Mouse (Mus musculus) thymus, postnatal 36 days (tissue): ENCODE measurements around the gene Amt.
"Not testable (repeated sequence)": the region's sequence is repeated elsewhere in the genome, so short reads cannot be mapped to it uniquely, and the experiment has no call there.

Experiments used
- DNase-seq, 2 experiments: peaks; one replicate each; pipeline ENCODE4 v3.0.0; 2022; ENCODE audit warnings: mixed read lengths in 2 of 2

Amt gene

DNA sequence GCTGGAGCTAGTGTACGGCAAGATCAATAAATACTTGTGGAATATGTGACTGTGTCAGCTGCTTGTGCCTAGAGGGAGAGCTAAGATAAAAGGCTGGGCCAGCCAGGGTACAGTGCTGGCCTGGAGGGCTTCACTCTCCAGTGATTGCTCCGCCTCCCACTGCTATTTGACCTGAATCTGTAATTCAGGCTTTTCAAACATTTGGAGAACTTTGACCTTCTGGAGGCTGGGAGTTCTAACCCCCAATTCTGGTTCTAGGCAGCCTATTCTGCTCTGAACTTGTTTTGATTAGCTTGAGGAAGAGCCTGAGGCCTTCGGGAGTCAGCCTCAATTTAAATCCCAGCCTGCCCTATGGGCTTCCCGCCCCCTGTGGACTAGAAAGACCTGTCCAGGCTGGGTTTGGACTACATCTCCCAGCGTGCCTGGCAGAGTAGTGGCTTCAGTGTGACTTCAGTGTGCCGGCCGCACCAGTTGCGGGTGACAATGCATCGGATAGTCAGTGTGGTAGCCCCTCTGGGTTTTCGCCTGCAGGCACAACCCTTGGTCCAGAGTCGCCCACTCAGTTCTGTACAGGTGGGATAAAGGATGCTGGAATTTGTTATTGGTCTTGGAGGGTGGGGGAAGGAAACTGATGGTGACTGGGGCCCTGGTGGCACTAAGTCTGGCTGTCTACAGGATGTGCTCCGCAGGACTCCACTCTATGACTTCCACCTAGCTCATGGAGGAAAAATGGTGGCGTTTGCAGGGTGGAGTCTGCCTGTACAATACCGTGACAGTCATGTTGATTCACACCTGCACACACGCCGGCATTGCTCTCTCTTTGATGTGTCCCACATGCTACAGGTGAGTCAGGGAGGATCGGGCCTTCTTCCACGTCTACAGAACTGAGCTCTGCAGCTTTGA lies at the start of gene Amt:
Amt (plus strand) TSS at position 401 of the 903 bp plus-strand sequence.
- DNase-seq: no peak

DNA sequence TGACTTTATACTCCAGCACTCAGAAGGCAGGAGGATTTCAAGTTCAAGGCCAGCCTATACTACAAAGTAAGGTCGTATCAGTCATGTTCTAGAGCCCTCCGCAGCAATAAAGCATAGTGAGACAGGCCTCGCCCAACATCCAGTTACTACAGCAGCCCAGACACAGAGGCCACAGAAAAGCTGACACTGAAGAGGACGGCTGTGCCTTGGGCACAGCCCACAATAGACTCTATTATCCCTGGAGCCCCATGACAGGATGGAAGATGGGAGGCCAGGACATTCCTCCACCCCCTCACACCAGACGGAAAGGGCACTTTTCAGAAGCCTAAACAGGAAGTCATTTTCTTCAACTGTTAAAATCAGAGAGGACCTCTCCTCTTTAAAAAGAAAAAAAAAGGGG lies 47.7 kb upstream of the Amt start:
- no peak for DNase-seq

DNA sequence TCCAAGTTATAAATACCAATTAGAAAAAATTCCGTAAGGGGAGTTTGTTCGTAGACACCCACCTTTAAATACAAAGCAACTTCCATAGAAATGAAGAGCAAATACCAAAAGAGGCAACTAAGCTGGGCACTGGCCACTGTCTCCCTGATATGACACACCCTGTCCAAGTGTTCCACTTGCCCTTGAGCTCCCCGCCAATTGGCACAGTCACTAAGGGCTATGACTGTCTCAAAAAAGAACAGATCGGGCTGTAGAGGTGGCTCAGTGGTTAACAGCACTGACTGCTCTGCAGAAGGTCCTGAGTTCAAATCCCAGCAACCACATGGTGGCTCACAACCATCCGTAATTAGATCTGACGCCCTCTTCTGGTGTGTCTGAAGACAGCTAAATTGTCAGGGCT lies 44.8 kb upstream of the Amt start:
- no peak for DNase-seq

DNA sequence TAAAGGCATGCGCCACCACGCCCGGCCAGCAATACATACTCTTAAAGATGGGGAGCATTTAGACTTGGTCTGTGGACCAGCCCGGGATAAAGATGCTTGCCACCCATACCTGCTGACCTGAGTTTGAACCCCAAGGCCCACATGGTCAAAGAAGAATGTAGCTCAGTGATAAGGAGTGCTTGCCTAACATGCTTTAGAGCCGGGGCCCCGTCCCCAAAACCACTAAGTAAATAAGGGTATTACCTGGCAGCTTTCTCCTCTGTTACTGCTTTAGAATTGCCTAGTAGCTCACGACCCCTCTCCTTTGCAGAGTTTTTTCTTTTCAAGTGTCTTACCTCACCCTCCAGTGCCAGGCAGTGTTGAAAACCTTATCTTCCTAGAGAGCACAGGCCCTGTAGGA lies 43.9 kb upstream of the Amt start:
- no peak for DNase-seq

DNA sequence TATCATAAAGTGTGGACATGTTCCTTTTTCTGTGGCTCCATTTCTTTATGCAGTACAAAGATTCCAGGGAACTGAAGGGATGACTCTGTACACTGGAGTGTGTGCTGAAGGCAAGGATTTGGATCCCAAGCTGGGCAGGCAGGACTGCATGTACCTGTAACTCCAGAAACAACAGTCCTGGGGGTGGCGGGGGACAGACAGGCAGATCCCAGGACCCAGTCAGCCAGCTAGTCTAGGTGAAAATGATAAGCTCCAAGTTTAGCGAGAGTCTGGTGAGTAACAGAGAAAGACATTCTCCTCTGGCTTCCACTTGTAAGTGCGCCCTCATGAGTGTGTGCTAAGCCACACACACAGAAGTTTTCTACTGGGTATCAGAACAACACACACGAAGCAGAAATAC lies 36.1 kb upstream of the Amt start:
- no peak for DNase-seq

DNA sequence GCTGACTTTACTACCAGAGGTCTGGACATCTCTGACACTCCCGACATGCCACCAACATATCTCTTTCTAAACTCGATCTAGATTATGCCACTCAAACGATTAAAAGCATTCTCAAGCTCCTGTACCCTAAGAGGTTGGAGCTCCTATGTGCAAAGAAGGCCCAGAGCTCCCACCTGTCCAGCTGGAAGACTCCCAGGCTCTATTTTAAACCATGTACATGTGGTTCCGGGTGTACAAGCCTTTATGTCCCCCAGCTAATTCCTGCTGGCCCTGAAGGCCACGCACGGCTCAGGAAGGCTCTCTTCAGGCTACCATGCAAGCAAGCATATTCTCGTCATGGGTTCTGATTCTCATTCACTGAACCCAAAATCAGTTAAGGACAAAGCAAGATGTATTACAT lies 34.8 kb upstream of the Amt start:
- no peak for DNase-seq

DNA sequence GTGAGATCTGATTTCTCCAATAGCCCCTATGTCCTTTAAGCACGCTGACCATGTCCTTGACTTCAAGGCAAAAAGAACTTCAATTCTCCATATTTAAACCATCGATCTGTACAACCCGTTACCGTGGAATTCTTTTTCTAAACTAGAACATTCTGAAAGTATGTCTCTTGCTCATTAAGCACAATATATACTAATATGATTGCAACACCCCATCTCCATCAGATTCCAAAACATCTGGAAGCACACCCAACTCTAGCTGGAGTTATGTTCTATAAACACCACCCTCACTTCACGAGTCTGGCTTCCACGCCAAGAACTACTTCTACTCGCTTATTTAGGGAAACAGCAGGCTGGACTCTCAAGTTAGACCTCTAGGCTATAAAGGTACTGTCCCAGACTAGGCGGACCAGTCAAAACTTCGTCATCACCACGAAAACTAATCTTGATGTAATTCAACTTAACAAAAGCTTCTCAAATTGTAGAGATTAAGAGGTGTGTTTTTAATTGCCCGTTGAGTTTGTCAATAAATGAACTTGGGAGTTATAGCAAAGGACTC lies 34.1 kb upstream of the Amt start:
- no peak for DNase-seq

DNA sequence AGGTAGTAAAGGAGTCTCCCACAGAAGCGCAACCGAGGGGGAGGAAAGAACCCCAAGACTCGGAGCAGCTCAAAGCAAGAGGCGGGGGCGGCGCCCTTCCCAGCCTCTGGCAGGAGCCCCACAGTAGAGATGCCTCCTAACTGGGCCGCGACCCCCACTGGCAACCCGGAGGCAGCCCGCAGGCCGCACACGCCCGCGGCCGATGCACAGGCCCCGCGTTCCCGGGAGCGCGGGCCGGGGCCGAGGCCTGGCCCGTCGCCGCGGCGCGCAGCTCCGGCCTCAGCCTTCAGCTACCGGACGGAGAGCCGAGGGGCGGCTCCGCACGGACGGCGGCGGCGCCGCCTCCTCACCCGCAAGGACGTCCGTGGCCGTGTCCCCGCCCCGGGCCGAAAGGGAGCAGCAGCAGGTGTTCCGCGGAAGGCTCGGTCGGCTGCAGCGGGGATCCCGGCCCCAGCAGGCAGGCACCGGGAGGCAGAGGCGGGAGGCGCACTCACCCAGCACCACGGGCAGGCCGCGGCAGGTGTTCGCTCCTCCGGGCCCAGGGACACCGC lies 33.4 kb upstream of the Amt start:
- peak in 1 of 2 experiments; percentile 72 for DNase-seq

DNA sequence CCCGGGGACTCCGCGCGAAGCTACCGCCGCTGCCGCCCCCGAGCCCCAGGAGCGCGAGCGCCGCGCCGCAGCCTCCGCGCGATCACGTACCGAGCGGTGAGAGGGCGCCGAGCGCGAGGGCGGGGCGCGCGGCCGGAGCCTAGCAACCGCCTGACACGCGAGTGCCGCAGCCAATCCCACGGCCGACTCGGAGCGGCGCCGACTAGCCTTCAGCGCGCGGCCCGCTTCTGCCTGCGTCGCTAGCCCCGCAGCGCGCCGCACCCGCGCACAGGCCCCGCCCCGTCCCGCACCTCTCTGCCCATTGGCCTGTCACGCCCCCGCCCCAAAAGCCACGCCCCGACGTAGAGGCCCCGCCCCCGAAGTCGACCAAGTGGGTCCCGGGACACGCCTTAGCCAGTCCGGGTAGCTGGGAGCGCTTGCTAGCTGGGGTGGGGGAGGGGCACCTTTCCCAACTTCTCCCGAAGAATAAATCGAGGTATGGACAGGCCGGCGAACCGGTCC lies 32.9 kb upstream of the Amt start, which contains the start of gene Dag1:
Dag1 (minus strand) TSS at position 269 of the 501 bp plus-strand sequence.
- DNase-seq: peak; percentile 96 to 98

DNA sequence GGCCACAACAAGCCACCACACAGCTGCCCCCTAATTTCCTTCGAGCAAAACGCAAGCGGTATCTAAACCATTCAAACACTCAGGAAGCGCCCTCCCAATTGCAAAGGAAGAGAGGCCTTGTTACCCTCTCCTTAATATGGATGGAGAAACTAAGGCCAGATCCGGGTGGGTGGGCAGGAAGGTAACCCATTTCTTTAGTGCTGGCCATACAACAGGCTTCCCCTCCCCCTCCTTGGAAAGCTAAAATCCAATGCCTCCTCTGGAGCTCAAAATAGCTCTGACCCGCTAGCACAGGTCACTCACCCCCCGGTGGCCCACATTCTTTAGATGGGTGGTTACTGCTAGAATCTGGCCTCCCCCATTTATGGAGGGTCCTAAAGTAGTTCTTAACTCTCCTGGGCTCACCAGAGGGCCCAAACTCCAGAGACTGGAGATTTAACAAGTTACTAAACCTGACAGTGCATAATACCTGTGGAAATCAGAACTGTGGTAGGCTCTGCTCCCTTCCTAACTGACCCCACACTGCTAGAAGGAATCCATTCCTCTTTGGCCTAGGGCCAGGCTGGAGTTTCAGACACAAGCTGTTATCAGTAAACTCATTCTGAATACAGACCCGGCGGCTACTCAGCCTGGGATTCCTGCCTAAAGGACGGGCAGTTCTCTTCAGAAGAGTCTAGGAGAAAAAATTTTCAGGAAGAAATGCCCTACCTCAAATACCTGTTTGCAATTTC lies 32.3 kb upstream of the Amt start:
- no peak for DNase-seq

DNA sequence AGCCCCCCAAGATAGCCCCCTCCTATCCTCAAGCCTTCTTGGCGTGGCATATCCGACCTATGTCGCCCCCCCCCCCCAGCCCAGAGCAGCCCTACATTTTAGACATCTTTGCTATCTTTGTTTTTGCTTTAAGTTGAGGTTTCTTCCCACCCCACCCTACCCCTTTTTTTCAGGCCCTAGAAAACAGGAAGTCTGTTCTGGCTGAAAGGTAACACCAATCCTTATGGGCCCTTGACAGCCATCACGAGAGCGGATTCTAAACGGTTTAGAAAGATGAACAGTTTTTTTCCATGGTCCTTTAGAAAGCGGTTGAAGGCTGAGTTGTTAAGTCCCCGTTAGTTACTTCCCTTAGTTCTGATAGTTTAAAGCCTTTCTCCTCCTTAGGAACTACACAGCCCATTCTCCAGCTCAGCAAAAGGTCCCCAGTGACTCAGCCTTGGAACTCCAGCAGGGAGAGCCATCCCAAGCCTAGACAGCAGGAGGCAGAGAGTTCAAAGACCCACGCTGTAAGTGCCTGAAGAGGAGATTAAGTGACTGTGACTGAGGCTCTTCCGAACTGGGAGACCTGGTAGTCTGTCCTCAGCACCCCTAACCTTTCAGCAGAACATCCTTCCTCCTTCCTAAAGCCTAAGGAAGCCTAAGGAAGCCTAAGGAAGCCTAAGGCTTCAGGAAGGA lies 30.3 kb upstream of the Amt start:
- DNase-seq: no peak

DNA sequence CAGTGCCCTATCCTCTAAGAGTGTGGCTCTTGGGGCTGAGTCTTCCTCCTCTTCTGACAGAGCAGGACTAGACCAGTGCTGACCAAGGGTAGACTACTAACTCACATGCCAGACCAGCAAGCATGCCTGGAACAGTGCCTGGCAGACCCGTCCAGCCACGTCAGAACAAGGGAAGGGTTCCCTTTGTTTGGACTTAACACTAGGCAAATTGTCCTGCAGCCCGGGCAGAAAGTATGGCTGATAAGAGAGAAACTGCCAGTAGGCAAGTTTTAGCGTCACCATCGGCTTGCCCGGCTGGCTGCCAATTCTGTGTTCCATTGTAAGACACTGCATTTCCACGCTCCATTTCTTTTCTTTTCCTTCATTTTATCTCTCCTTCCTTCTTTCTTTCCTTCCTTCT lies 29.0 kb upstream of the Amt start:
- DNase-seq: no peak

DNA sequence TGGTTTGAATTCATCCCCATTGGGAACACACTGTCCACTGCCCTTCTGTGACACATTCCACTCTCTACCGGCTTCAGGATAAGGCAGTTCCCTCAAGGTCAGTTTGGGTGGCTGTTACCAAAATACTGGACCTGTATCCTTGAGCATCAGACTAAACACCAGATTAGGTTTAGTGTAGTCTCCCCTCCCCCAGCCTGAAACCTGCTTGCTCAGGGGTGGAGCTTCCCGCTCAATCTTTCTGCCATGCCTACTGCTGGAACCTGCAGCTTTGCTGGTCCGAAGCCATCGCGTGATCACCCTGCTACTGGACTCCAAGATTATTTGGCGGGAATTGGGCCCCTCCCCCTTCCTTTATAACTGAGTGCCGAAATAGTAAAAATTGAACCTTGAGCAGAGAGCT lies 28.0 kb upstream of the Amt start:
- DNase-seq: not testable (repeated sequence)

DNA sequence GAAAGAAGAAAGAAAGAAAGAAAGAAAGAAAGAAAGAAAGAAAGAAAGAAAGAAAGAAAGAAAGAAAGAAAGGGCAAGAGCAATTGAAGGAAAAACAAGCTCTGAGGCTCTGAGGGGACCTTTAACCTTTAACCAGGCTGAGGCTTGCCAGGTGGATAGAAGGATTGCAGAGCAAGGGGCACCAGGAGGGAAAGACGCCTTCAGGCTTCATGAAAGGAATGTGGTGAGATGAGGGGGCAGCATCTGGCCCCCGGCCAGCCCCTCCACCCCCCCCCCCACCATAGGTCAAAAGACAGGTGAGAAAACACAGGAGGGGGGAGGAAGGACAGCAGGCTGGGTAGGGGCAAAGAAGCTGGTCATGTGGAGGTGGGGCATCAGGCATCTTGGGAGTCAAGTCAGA lies 24.7 kb upstream of the Amt start:
- no peak for DNase-seq

DNA sequence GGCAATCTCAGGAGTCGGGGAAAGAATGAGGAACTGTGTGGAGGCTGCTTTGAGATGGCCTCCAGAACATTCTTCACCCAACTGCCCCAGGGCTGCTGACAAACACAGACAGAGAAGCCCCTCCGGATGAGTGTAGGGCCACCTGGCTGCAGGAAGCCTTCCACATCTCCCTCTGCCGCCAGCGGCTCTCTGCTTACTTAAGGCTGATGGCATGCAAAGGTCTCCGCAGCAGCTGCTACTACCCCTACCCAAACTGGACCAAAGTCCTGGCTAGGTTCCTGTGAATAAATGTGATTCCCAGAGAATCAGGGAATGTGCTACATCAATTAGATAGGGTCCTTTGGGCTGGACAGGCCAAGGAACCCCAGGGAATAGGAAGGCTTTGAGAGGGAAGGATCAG lies 24.0 kb upstream of the Amt start:
- no peak for DNase-seq

DNA sequence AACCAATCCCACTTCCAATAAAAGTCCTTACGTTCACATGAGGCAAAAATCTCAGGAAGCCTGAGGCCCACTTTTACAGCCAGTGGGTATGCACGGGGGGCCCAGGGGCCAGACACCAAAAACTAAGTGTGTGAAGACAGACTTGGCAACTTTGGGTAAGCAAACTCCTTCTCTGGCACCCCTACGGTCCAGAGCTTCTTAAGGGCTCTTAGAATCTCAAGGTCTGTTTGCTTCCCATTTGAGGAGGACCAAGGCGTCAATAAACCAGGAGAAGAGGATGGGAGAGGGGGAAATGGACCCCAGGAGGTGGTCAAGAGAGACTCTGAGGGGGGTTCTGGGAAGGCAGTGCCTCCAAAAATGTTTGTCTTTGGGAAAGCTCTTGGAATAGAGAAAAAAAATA lies 23.2 kb upstream of the Amt start:
- DNase-seq: no peak

DNA sequence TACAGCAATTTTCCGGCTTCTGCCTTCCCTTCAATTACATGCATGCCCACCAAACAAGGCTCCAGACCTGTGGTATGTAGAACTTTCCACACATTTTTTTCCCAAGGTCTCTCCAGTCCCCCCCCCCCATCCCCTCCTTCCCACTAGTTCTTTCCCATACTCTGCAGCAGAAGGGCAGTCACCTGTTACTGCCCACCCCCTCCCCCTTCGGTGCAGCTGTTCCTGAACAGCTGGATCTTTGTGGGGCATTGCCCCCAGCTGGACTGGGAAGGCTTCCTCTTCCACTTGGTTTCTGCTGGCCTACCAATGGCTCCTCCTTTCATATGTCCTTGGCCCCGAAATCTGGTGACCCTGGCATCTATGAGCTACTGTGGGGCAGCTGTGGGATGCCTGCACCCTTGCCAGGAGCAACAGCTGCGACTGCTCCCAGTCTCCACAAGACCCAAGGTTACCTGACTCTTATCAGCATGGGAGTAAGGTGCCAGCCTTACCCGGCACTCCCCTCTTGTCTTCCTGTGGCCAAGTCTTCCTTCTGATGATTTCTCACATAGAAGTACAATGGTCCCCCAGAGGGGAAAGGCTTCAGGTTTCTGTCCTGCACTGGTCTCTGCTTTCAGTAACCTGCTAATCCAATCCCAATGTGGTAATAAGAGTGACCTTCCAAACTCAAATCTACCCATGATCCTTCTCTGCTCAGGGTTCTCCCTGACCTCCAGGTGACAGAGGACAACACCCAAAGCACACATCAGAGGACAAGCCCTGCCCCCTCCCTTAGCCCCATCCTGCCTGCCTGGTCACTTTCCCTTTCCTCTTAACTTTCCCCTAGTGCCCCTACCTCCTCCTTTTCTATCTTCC lies 21.9 kb upstream of the Amt start:
- DNase-seq: no peak

DNA sequence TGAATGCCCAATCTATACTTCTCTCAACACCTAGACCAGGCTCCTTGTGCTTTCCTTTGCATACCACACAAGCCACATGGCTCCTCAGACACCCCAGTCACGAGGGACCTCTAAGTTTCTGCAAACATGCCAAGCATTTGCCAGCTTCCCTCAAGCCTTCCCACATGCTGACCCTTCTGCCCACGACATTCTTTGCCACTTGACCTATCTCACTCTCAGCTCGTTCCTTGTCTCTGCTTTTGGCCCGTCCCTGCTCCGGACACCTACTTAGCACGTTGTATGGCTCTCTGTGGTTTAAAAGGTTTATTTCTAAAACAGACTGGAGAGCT lies 21.4 kb upstream of the Amt start:
- DNase-seq: no peak

DNA sequence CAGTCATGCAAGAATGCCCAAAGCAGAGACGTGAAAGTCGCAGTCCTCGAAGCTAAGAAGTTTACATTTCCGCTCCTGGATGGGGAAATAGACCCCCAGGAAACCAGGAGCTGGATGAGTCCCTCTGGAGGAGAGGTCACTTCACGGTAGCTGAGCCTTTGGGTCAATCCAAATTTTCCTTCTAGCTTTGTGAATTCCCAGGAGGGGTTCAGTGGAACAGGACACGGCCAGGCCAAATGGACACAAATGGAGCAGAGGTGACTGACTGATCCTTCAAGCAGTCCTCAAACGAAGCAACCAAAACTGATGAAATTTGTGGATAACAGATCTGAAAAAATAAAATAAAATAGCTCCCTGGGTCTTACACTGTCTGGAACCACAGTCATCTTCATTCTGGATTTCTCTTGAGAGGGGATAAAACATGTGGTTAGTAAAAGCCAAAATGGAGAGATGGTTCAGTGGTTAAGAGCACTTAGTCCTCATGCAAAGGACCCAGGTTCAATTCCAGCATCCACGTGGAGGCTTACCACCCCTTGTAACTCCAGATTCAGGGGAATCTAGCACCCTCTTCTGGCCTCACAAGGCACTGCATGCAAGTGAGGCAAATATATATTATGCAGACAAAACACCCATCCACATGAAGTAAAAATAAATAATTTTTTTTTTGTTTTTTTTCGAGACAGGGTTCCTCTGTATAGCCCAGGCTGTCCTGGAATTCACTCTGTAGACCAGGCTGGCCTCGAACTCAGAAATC lies 17.8 kb upstream of the Amt start:
- DNase-seq: peak; percentile 40 to 43

DNA sequence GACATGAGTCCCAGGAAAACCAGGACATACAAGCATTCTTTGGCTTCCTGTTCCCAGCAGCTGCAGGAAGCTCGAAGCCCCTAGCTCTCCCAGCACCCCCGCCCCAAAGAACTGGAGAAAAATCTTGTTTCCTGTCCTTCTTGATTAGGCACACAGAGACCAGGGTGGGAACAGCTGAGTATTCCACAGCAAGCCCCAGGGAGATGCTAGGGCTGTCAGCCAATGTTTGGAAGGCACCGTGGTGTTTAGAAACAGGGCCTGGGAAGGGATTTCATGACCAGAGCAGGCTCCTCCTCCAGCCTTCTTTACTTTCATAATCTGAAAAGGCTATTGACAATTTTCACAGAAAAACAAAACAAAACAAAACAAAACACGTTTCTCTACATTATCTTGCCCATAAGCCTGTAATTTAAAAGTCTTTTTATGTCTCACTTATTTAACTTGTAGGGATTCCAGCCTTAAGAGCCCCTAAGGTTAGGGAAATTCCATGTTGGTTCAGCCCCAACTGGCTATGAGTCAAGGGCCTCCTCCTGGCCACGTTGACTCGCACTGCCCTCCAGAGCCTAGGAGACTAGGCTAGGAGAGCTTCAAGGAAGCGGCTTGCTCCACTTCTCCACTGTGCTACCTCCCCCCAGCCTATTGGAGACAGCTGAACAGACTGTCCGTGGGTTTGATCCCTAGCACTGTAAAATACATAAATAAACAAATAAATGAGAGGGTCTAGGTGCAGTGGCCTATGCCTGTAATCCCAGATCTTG lies 16.4 kb upstream of the Amt start:
- DNase-seq: no peak
